Comparison of ENCODE assay signal across 8 mouse cellular contexts in the genomic region with DNA sequence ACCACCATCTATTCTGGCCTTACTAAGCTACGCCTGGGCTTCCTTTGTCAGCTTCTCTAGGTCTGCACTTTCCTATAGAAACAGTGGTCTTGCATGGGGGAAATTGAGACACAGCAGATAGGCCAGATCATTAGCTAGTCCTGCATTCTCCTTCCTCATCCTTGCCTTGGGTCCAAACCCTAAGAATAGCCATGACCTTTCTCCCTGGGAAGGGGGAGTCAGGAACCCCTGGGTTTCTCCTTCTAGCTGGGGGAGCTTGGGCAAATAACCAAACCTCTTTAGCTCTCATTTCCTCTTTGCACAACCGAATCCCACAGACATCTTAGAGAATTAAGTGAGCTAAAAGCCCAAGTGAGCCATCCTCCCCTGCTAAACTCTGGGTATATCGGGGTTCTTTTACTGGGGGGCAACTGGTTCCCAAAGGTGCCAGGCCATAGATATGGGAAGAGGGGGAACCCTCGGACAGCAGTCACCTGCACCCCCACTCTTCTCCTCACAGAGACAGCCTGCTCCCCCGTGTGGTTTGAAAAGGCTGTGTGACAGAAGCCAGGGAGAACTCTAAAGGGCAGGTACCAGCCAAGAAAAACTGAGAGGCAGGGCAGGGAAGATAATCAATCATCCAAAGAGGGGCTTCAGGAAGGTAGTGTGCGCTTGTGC.
DNase-seq lines count a peak whose midpoint lies in the region; ATAC-seq and TF ChIP-seq lines count a peak whose summit lies in the region.

No protein-coding gene starts in this region.

- H3K4me3 ChIP-seq in kidney, adult 2 months (ENCODE audit: insufficient read depth, low read depth, low read length): no peak overlapping the region
- no peak overlapping the region for H3K4me3 ChIP-seq in bone marrow macrophage, adult 2 months (ENCODE audit: insufficient read depth, low read length)
- H3K4me3 ChIP-seq in heart, embryonic 16.5 days (ENCODE audit: low read length): no peak overlapping the region
- H3K4me3 ChIP-seq in midbrain, embryonic 13.5 days (replicated peaks): no peak overlapping the region

- H3K9me3 ChIP-seq in heart, embryonic 16.5 days (replicated peaks; ENCODE audit: control insufficient read depth, low read length): no peaks in the 10 kb centered on the region
- no peaks in the 10 kb centered on the region for H3K9me3 ChIP-seq in midbrain, embryonic 13.5 days

- intact Hi-C loops in gastrocnemius, postnatal 36 days (cut with DNase I): loop anchor here (2.0 kb wide), 1 partner anchor 19 kb away; no protein-coding TSS in a partner anchor

- H3K4me2 ChIP-seq in heart, embryonic 16.5 days (ENCODE audit: low read depth, low read length): no peak overlapping the region
- no peak overlapping the region for H3K4me2 ChIP-seq in midbrain, embryonic 13.5 days (replicated peaks)

- peak overlapping the region; percentile 67 for H3K27ac ChIP-seq in kidney, adult 2 months (ENCODE audit: insufficient read depth, low read depth, low read length)
- H3K27ac ChIP-seq in bone marrow macrophage, adult 2 months (ENCODE audit: insufficient read depth, low read depth, low read length): peak overlapping the region; percentile 42
- H3K27ac ChIP-seq in heart, embryonic 16.5 days (ENCODE audit: low read length): peak overlapping the region; percentile 72
- peak overlapping the region; percentile 99 for H3K27ac ChIP-seq in midbrain, embryonic 13.5 days

- no peak for ATAC-seq in heart, embryonic 16.5 days (replicated peaks; ENCODE audit: extremely low read depth, insufficient read depth, low FRiP score)
- ATAC-seq in midbrain, embryonic 13.5 days: no peak

- H3K9ac ChIP-seq in heart, embryonic 16.5 days (ENCODE audit: low read length): no peak overlapping the region; the same call in 1 of the 2 replicates
- no peak overlapping the region for H3K9ac ChIP-seq in midbrain, embryonic 13.5 days (replicated peaks)

- peaks cover 62% of the 10 kb centered on the region for H3K4me1 ChIP-seq in kidney, adult 2 months (ENCODE audit: control insufficient read depth, insufficient read depth, low read length)
- peaks cover 51% of the 10 kb centered on the region for H3K4me1 ChIP-seq in bone marrow macrophage, adult 2 months (ENCODE audit: control insufficient read depth, insufficient read depth, low read length)
- peaks cover 80% of the 10 kb centered on the region for H3K4me1 ChIP-seq in heart, embryonic 16.5 days (ENCODE audit: control insufficient read depth, insufficient read depth, low read length)
- H3K4me1 ChIP-seq in midbrain, embryonic 13.5 days (replicated peaks): peaks cover 100% of the 10 kb centered on the region

- no peak for TF ChIP-seq POLR2A in kidney, adult 2 months (IDR thresholded peaks at IDR 0.05; ENCODE audit: low read depth, low read length)
- no peak for TF ChIP-seq POLR2A in bone marrow macrophage, adult 2 months (IDR thresholded peaks at IDR 0.05; ENCODE audit: borderline replicate concordance, low read depth, low read length)

- H3K27me3 ChIP-seq in kidney, adult 2 months (replicated peaks; ENCODE audit: control insufficient read depth, insufficient read depth, low read length): no peaks in the 10 kb centered on the region
- H3K27me3 ChIP-seq in heart, embryonic 16.5 days (ENCODE audit: control insufficient read depth, insufficient read depth, low read length): no peaks in the 10 kb centered on the region
- H3K27me3 ChIP-seq in midbrain, embryonic 13.5 days: 0 out of 2 replicates have a peak, but pooled peaks cover 3% of the 10 kb centered on the region

- 47% methylated on average over 6 of the region's 6 CpGs for WGBS in kidney, adult 2 months
- 38% methylated on average over 6 of the region's 6 CpGs for WGBS in heart, embryonic 16.5 days
- 56% methylated on average over 6 of the region's 6 CpGs for WGBS in midbrain, embryonic 13.5 days

- DNase-seq in kidney, adult 2 months: no peak
- no peak for DNase-seq in kidney, adult 8-10 months
- DNase-seq in natural killer cell, adult 2 months (ENCODE audit: low spot score in 2 of 2): no peak
- no peak for DNase-seq in gastrocnemius, postnatal 36 days
- no peak for DNase-seq in yolk sac, embryonic 10.5 days (ENCODE audit: low spot score)

- H3K36me3 ChIP-seq in kidney, adult 2 months (ENCODE audit: control insufficient read depth, insufficient read depth, low read length): no peaks in the 10 kb centered on the region
- no peaks in the 10 kb centered on the region for H3K36me3 ChIP-seq in heart, embryonic 16.5 days (ENCODE audit: control insufficient read depth, insufficient read depth)
- H3K36me3 ChIP-seq in midbrain, embryonic 13.5 days: no peaks in the 10 kb centered on the region

- TF ChIP-seq CTCF in kidney, adult 2 months (conservative IDR thresholded peaks at IDR 0.05; ENCODE audit: insufficient read depth, insufficient read length, low read depth, low read length): no peak; the same call in 1 of the 2 replicates
- TF ChIP-seq CTCF in bone marrow macrophage, adult 2 months (IDR thresholded peaks at IDR 0.05; ENCODE audit: low read depth, low read length): peak; percentile 68

Comparison
In these comparisons a context has a peak if more than half of its experiments do, and no peak if none do; other contexts are left out.
1. H3K27ac ChIP-seq: peak in every context shown above with its lines; median percentile 99 in midbrain, embryonic 13.5 days; 72 in heart, embryonic 16.5 days; 67 in kidney, adult 2 months; 42 in bone marrow macrophage, adult 2 months.